Mouse (Mus musculus) urinary bladder, adult 2 months (tissue): ENCODE results near the gene Ccdc8. TPM values are rescaled to one million over a fixed set of nuclear protein-coding genes. Genes with fewer than 3 reads are reported as not detected.

Experiments
- DNase-seq: peaks from one replicate; pipeline ENCODE4 v3.0.0; 2022; ENCODE audit warnings: low spot score
- polyA plus RNA-seq: library from polyadenylated mRNA; depleted of rRNA; stranded (reverse); fragments of >200 nt; gene quantifications from 2 replicates; pipeline ENCODE4 v1.2.3, GENCODE M21; 2012

Gene Ccdc8
- polyA plus RNA-seq, 1 experiment = 9.5 TPM

DNA sequence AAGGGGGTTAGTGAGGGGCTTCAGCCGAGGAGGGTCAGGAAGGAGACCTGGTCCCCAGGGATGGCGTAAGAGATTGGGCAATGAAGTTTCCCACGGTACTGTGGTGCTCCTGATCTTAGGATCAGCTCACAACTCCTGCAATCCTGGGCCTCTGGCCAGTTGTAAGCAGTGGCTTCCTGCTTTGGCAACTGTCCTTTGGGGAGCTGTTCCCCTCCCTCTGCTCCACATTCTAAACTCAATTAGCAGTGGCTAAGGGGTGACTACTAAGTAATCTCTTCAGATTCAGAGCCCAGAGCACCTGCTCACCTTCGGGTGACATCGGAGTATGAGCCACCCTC, 17.5 kb downstream of the Ccdc8 start:
- DNase-seq = no peak

DNA sequence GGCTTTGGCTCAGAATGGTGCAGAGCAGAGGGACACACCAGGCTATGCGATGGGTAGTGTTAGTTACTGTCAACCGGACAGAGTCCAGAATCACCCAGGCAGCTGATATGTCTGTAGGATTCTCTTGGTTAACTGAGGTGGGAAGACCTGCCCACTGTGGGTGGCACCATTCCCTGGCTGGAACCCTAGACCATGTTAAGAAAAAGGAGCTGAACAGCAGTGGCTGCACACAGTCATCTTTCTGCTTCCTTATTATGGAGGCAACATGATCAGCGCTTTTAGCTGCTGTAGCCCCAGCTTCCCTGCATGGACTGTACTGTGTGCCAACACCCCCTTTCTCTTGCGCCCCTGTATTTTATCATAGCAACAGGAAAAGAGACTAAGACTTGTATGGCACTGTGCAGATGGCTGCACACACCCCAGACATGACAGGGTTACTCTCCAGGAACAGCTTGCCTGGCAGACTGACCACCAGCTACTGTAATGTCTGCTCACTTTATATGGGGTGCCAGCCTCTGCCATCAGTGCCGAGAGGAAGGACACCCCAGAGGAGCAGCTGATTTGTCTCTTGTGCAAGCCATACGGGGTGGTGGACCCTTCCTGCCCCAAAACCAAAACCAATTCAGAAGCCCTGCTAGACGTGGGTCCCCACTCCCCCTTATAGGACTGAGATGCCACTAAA, 19.5 kb downstream of the Ccdc8 start:
- no peak for DNase-seq

DNA sequence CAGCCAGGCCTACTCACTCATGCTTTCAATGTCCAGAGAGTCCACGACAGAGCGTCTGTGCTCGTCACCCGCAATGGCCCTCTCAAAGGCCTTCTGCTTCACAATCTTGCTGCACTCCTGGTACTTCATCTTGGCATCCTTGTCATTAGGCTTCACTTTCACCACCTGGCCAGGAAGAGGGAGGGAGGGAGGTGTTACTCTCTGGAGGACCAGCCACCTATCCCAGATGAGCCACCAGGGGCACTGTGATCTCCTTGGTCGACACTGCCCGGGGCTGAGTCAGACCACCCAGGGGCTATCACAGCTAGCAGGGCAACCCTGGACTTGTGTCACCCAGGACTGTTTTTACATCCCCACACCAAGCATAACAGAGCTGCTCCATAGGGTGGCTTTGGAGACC, 22.9 kb downstream of the Ccdc8 start:
- DNase-seq = no peak

DNA sequence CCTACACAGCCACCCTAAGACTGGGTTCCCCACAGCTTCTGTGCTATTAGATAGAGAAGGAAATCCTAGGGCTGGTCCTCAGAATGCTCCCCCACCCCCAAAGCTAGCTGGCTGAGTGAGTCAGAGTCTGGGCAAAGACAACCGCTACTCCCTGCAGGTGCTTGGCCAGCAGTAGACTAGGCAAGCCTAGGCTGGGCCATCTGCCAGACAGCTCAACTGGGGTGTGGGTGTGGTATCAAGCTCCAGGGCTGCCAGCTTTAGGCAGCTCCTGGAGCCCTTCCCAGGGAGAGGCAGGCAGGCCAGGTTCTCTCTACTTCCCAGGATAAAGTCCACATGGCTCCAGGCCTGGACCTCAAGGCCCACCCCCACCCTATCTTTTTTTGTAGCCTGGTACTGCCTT, 24.5 kb downstream of the Ccdc8 start:
- DNase-seq = peak; percentile 65

DNA sequence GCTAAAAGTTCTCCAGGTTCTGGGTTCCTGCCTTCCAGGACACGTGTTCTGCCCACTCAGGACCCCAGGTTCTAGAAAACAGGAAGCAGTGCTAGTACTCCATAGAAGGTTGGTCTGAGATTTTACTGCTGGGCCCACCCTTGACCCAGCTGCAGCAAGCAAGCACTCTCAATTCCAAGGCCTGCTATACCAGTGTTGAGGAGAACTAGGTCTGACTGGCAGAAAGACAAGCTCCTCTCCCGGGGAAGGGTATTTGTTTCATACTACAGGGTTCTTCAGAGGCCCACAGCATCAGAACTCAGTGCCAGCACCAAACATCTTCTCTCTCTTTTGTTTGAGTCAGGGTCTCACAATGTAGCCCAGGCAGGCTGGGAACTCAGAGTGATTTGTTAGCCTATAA, 25.4 kb downstream of the Ccdc8 start:
- DNase-seq = no peak

DNA sequence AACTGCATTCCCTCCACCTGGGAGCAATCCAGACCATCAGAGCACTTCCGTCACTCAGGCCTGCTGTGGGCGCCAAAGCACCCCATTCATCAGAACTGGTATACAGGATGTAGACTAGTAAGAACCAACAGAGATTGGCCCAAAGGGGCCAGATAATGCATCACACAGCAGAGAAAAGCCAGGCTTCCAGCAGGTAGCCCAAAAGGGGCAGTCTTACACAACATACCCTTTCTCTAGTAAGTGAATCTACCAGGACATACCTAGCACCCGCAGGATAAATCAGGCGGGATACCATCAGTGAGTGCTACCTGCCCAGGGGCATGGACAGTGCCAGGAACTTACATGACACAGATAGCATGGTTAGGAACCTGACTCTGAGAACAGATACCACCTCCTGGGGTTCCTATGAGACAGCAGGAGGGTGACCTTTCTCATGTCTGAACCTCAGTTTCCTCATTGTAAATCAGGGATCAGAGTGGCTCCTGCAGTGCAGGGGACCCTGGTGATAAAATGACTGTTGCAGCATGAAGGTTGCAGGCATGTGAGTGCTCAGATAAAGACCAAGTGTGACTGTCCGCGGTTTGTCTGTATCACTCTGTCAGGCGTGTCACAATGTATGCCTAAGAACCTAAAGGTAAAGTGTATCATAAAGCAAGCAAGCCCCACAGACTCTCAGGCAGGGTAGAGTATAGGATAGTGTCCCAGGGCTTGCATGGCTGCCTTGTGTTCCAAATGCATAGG, 27.1 kb downstream of the Ccdc8 start:
- DNase-seq = no peak

DNA sequence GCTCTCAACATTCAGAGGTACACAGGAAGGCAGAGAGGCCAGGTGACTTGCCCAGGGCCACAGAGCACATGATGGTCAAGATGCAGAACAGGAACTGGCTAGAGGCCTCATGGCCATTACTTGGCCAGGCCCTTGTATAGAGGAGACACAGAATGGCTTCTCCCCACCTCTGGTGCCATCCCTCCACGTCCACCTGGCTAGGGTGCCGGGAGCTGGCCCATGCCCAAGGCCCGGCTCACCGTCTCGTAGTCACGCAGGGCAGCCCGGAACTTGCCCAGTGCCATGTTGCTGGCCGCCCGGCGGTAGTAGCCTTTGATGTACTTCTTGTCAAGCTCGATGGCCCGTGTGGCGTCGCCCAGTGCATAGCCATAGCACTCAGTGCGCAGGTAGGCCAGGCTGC, 29.7 kb downstream of the Ccdc8 start:
- DNase-seq = no peak

DNA sequence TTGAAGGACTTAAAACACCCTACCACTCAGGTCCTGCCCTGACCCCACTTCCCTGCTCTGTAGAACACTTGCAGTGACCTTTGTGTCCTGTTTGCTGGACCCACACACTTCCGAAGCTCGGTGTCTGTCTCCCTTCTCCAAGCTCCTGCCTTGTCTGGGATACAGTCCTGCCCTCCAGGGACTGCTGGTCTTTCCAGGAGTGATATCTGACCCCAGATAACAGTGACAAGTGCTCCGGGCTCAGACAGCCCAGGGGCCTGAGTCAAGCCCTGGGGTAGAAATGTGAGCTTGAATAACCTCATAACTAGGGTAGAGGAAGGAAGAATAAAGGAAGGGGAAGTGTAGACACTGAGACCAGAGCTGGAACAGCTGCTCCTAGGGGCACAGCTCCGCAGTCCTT, 31.2 kb downstream of the Ccdc8 start:
- no peak for DNase-seq

DNA sequence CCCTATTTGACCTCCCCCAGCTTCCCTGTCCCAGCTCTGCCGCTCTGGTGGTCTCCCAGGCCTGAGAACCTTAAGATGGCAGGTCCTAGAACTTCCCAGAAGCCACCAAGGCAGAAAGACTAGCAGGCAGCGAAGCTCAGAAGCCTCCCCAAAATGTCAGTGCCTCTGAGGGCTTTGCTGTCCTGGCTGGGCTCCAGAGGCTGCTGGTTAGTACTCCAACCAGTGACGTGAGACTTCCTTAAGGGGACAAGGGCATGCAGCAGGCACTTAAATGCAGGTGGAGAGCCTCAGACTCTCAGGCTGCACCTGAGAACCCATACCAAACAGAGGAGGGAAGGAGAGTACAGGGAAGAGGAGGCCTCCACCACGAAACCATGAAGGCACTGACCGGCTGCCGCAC, 31.6 kb downstream of the Ccdc8 start:
- no peak for DNase-seq

DNA sequence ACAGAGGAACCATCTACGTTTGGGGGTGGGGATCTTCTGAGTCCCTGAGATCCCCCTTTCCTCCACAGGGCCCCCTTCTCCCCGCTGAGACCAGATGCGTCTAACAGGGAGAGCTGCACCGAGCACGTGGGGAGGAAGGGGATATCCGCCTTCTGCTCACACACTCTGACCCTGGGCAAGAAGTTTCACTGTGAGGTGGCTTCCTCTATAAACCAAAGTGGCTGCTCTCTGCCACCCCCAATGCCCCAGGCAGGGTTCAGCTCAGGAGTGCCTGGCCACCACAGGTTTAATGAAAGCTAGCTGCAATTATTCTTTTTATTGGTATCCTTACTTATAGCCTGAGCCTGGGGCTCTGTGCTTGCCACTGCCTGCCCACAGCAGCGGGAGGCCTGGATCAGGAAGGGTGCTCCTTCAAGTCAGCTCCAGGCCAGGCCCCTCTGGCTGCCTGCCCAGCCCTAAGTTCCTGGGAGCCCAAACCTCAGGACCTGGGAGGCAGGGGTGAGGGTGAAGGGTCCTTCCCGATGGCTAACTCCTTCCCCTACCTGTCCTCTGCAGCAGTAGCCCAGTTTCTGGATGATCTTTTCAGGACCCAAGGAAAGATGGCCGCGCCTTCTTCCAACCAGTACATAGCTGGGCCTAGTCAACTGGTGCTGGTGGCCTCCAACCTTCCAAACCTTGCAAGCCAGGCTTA, 32.5 kb downstream of the Ccdc8 start:
- DNase-seq = no peak

DNA sequence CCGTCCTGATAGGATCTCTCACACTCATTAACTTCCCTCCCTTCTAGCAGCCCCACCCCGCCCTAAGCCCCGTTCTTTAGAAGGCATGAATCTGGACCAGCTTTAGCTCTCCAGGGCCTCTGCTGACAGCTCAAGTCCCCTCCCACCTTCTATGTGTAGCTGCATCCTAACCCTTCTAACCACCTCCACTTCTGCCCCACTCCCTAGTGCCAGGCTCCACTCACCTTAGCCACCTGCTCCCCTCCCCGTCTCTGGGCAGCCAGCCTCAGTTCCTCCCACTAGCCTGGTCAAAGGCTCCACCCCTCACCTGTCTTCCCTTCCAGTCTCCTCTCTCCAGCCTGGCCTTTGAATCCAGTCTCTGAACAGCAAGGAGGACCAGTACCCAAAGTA, 33.0 kb downstream of the Ccdc8 start:
- DNase-seq = no peak

DNA sequence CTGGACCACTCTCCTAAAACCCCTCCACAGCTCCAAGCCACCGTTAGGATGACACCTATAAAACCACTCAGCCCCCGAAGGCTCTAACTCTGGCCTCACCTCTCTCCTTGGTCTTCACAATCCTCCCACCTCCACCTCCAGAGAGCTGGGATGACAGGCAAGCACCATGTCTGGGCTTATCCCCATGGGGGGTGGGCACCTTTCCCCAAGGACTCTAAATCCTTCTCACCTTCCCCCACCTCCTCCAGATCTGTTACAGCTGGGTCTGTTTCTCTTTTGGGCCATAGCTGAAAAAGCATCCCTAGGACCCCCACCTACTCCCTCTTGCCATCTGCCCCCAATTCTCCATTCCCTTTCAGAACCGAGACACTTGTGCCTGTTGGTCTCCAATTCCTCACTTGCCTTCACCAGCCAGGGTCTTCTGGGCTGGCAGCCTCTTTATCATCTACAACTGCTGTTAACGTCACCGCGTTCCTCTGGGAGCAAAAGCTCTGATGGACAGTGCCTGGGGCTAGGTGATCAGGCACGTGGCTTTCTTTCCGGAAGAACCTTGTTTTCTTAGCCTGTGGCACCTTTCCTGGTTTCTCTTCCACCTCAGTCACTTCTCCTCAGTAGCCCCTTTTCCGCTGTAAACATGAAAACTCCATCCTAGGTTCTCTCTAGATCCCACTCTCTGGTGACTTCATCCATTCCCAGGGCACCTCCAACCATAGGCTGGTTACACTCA, 33.6 kb downstream of the Ccdc8 start:
- no peak for DNase-seq

DNA sequence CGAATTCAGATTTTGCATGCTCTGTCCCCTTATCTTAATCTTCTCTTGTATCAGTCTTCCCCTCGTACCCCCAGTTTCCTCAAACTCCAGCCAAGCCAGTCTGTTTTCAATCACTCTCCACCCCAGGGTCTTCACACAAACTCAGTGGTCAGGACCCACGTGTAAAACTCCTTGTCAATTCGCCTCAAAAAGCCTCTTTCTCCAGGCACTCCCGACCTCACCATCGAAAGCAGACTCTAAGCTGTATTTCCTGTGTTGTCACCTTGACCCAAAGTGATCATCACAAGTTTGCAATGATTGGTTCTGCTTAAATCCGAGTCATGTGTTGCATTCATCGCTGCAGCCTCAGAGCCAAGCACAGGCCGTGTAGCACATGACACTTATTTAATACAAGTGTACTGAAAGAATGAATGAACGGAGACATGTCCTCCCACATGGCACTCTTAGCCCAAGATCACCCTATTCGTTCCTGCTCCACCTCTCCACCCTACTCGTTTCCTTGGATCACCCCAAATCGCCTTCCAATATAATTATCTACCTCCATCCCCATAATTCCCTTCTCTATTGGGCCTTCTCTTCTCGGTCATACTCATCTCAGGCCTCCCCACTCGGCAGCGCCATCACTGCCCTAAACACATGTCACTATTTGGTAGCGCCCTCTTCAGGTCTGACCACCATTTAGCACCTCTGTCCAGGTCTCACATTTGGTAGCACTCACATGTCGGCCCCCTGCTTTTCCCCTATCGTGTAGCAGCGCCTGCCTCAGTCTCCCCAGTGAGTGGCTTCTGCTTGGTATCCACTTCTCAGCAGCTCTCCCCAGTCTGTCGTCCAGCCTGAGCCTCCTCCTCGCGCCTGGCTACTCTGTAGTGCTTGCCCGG, 34.4 kb downstream of the Ccdc8 start:
- no peak for DNase-seq

DNA sequence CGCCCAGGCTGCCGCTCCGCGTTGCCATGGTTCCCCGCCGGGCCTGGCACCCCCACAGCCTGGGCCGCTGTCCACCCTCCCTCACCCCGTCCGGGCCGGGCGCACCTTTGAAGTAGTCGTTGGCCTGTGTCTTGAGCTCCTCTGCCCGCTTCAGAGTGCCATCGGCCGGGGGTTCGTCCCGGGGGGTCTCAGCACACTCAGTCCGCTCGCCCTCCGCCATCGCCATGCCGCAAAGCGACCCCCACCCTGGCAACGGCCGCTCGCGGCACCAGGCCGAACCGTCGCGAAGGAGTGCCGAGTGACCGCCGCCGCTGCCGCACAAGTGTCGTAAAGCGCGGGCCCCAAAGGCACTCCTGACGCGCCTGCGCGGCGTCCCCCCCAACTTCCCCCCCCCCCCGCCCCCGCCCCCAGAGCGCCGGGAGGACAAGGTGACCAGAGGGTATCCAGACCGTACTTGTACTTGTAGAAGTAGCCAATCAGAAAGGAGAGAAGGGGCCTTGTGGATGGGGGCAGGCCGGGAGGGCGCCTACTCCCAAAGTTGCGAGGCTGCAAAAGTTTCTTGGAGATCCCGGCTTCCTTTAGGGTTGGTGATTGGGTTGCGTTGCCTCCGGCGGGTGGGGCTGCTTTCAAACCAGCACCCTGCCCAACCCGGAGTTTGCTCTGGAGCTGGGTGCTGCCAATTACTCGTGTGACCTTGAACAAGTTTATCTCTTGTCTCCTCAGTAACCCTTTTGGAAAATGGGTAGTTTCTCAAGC, 35.3 kb downstream of the Ccdc8 start, which contains the start of gene Ppp5c:
Gene Ppp5c, minus strand, starts transcription at position 337 of the 756 bp plus-strand sequence.
- peak; percentile 88 for DNase-seq

DNA sequence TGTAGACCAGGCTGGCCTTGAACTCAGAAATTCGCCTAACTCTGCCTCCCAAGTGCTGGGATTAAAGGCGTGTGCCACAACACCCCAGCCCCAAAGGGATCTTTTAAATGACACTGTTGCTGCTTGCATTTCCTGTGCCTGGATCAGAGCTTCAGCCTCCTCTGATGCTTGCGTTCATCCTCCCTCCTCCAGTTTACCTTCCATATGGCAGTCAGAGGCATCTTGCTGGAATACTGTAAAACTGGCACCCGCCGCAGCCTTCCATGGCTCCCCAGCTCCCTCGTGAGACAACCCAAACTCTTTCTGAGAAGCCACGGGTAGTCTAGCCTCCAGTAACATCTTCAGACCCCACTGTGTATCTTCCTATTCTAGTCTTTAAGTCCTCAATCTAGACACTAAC, 36.4 kb downstream of the Ccdc8 start:
- DNase-seq = no peak

DNA sequence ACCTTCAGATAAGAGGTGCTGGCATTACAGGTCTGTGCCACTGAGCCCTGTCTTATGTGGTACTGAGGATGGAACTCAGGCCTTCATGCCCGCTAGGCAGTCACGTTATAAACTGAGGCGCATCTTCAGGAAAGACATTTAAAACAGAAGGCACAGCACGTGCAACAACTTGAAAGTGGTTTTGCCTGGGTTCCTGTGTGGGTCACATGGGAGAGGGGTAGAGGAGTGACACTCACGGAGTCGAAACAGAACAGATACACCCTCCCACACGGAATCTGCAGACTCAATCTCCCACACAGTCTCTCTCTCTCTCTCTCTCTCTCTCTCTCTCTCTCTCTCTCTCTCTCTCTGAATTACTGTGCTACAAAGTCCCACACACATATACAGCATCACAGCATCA, 37.7 kb downstream of the Ccdc8 start:
- no peak for DNase-seq

DNA sequence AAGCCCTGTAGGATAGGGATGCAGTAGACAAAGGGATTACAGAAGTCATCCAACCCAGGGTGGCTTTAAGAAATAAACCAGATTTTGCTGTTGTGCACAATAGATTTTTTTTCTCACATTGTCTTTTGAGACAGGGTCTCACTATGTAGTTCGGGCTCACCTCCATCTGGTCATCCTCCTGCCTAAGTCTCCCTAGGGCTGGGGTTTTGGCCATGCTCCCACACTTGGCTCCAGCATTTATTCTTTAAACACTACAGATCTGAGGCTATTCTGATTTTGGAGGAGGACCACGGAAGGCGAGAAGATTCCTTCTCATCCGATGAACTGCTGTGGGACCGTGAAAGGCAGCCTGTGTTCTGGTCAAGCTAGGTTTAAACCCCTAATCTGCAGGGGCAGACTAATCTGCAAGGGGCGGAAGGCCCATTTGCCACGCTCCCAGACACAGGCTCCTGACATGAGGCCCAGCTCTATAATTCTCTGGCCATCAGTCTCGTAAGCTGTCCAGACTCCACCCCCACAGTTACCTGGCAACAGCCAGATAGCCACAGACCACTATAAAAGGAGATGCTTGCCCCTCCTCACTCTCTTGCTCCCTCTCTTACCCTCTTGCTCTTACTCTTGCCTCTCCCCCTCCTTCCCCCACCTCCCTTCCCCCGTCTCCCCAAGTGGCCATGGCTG, 45.6 kb downstream of the Ccdc8 start:
- DNase-seq = no peak

DNA sequence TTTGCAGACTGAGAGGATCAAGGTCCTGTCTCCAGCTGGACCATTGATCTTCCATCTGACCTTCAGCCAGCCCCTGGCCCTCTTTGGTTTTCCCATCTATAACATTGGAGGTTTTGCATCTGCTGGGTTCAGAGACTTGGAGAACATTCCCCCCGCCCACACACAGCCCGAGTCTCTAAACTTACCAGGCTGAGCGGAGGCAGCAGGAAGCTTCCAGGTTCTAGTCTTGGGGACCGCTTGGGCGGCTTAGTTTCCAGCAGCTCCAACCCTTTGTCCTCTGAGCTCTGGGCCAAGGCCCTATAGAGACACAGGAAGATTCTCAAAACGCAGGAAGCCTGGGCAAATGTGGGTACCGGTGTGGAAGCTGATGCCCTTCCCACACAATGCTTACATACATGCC, 46.9 kb downstream of the Ccdc8 start:
- no peak for DNase-seq

DNA sequence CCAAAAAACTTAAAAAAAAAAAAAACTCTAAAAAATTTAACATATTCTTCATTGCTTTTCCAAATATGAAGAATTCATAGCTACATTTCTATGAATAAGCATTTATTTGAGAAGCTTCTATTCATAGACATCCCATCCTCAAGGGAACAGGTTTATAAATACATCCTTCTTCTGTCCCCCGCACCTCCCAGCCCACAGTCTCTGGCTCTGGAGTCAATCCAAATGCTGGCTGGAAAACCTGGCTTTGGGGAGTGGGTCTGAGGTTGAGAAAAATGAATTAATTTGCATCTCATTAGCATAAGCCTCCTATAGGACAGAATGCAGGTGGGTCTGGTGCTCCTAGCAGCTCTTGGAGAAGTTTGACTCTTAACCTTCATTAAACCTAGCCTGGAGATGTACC, 53.2 kb downstream of the Ccdc8 start:
- no peak for DNase-seq
